Mouse (Mus musculus) embryonic facial prominence, embryonic 11.5 days (tissue): ENCODE measurements around the gene Klf13. TPM values are rescaled to one million over a fixed set of nuclear protein-coding genes. Genes with fewer than 3 reads are reported as not detected.

ENCODE experiments used
- ATAC-seq: fragments of 200-750 bp; cut with Nextera tagmentation; replicated peaks from 2 replicates; pipeline ENCODE4 v1.8.0; 2017; ENCODE audit warnings: low read depth; ENCODE audit not compliant: insufficient number of reproducible peaks, low FRiP score, low TSS enrichment
- DNase-seq: peaks from one replicate; pipeline ENCODE4 v3.0.0-alpha.2; 2015; ENCODE audit warnings: low spot score
- H3K27ac ChIP-seq: fragments of 300-500 bp; sonication (generic); replicated peaks from 2 replicates; pipeline ENCODE4 v1.5.1; 2014; ENCODE audit warnings: mild to moderate bottlenecking, low read depth, low read length, control low read depth
- H3K27me3 ChIP-seq: fragments of 300-500 bp; sonication (generic); 2 replicates; pipeline ENCODE4 v1.6.1; 2014; ENCODE audit warnings: mild to moderate bottlenecking, low read length, moderate library complexity, mixed read lengths; ENCODE audit not compliant: control insufficient read depth, insufficient read depth
- H3K36me3 ChIP-seq: fragments of 300-500 bp; sonication (generic); replicated peaks from 2 replicates; pipeline ENCODE4 v1.6.1; 2014; ENCODE audit warnings: low read depth, mild to moderate bottlenecking, low read length, moderate library complexity, mixed read lengths; ENCODE audit not compliant: control insufficient read depth, insufficient read depth
- H3K4me1 ChIP-seq: fragments of 300-500 bp; sonication (generic); 2 replicates; pipeline ENCODE4 v1.6.1; 2014; ENCODE audit warnings: low read length, mixed read lengths; ENCODE audit not compliant: control insufficient read depth, insufficient read depth
- H3K4me2 ChIP-seq: fragments of 300-500 bp; sonication (generic); 2 replicates; pipeline ENCODE4 v1.6.1; 2014; ENCODE audit warnings: low read depth, mild to moderate bottlenecking, control low read depth, low read length, moderate library complexity
- H3K4me3 ChIP-seq: fragments of 300-500 bp; sonication (generic); 2 replicates; pipeline ENCODE4 v1.5.1; 2014; ENCODE audit warnings: low read depth, low read length, control low read depth
- H3K9ac ChIP-seq: fragments of 300-500 bp; sonication (generic); replicated peaks from 2 replicates; pipeline ENCODE4 v1.6.1; 2014; ENCODE audit warnings: mild to moderate bottlenecking, control low read depth, low read length
- H3K9me3 ChIP-seq: fragments of 300-500 bp; sonication (generic); replicated peaks from 2 replicates; pipeline ENCODE4 v1.6.1; 2016; ENCODE audit warnings: mild to moderate bottlenecking, low read length, inconsistent platforms, mixed read lengths; ENCODE audit not compliant: control insufficient read depth
- WGBS: fragments of 180-500 bp; shearing (Covaris S2); extraction: QIAGEN DNeasy Blood & Tissue Kit; methylation state at CpG from one replicate; pipeline ENCODE4 v1.1.7; 2014; 5-methylcytosine and 5-hydroxymethylcytosine counted together
- polyA plus RNA-seq: library from polyadenylated mRNA; unstranded; fragments of >200 nt; fragmentation: Nextera tagmentation; extraction: Ambion mirVana; gene quantifications from 2 replicates; pipeline ENCODE4 v1.2.1, GENCODE M21; 2014

The Klf13 gene
- polyA plus RNA-seq, 1 experiment from 2014 or later, result 20.3 TPM

GRCm38 (mm10) chr7:63861123-63861522, 77.6 kb downstream of the Klf13 start:
- Histone ChIP-seq H3K4me2 (no peak overlapping the region), H3K9me3 (no peaks in the 10 kb centered on the region), H3K4me1 (no peaks in the 10 kb centered on the region; the same call in 1 of the 2 replicates), H3K27ac (no peak overlapping the region), H3K27me3 (no peaks in the 10 kb centered on the region), H3K36me3 (no peaks in the 10 kb centered on the region), H3K4me3 (no peak overlapping the region), H3K9ac (no peak overlapping the region)
- DNase-seq (no peak), ATAC-seq (no peak)
- 90% methylated on average over 6 of the region's 6 CpGs for WGBS

GRCm38 (mm10) chr7:63858571-63859152, 80.1 kb downstream of the Klf13 start:
- DNase-seq (peak; percentile 85), ATAC-seq (peak; percentile 66; the same call in 1 of the 2 replicates)
- Histone ChIP-seq H3K4me1 (no peaks in the 10 kb centered on the region; the same call in 1 of the 2 replicates), H3K9ac (peak overlapping the region; percentile 46), H3K36me3 (no peaks in the 10 kb centered on the region), H3K4me3 (peak overlapping the region; percentile 29), H3K4me2 (peak overlapping the region; percentile 70), H3K9me3 (no peaks in the 10 kb centered on the region), H3K27me3 (no peaks in the 10 kb centered on the region), H3K27ac (no peak overlapping the region)
- 2% methylated on average over 21 of the region's 22 CpGs for WGBS

DNA sequence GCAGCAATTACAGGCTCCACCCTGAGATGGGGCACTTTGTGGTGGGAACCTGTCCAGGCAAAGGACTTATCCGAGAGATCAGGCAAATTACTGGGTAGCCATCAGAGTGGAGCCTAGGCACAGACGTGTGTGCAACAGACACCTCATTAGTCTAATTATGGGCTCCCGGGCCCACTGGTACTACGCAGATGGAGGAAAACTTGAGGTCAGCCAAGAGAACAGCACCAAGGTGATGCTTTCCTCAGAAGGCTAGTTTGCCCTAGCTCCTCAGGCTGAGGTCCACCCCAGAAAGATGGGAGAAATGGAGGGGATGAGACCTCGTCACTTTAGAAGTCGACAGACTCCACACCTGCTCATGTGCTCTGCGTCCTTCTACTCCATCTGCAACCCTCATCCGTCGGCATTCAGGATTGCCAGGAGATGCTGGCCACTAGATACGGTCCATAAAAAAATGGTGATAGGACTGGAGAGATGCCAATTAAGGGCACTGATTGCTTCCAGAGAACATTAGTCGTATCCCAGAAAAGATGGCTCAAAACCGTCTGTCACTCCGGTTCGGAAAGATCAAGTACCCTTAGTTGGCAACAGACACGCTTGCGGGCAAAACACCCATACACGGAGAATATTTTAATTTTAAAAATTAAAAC, 80.8 kb downstream of the Klf13 start:
- DNase-seq (no peak), ATAC-seq (no peak)
- Histone ChIP-seq H3K4me1 (no peaks in the 10 kb centered on the region; the same call in 1 of the 2 replicates), H3K27me3 (no peaks in the 10 kb centered on the region), H3K27ac (no peak overlapping the region), H3K36me3 (no peaks in the 10 kb centered on the region), H3K9ac (no peak overlapping the region; the same call in 1 of the 2 replicates), H3K4me2 (no peak overlapping the region), H3K9me3 (no peaks in the 10 kb centered on the region), H3K4me3 (no peak overlapping the region)
- 81% methylated on average over 17 of the region's 17 CpGs for WGBS

DNA sequence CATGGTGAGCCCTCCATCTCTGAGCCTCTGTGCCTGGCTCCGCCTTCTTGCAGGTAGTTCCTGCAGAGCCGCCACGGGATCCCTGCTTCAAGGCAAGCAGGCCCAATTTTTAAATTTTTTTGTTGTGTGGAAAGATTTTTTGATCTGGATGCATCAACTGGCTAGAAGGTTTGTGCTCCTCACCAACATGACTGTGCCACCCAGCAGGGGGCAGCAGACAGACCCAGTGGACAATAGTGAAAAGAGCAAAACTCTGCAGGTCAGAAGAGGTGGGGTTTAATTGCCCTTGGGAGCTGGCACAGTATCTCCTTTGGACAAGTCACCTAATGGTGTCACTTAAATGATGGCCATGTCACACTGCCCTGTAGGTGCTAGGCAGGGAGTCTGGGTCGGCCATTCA, 83.4 kb downstream of the Klf13 start:
- 65% methylated on average over 4 of the region's 4 CpGs for WGBS
- Histone ChIP-seq H3K4me2 (no peak overlapping the region), H3K36me3 (no peaks in the 10 kb centered on the region), H3K27ac (no peak overlapping the region), H3K4me3 (no peak overlapping the region), H3K4me1 (no peaks in the 10 kb centered on the region; the same call in 1 of the 2 replicates), H3K9ac (no peak overlapping the region), H3K27me3 (no peaks in the 10 kb centered on the region), H3K9me3 (no peaks in the 10 kb centered on the region)
- ATAC-seq (no peak), DNase-seq (peak; percentile 62)

DNA sequence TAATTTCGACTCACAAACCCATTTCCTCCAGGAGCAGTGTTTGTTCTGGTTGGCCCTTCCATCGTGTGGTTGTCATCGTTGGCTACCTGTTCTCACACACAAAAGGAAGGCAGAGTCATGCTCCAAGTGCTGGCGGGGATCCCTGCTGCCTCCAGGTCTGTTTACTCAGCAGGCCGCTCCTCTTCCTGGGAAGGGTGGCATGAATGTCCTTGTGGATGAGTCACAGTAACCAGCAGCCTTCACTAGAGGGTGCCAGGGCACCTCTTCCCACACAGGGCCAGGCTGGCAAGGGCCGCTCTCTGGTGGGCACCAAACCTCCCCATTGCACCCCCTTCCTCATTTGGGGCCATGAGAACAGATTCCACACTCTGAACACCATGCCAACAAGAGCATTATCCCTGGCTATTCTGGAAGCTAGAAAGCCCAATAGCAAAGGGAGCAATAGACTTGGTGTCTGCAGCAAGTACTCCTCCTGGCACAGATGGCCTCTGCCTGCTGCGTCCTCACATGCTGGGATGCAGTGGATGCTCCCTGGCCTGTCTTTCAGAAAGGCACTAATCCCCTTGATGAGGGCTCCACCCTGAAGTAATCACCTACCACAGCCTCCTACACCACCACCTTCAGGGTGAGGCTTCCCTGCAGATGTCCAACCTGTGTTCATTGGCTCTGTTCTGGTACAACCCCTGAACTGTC, 86.7 kb downstream of the Klf13 start:
- H3K27me3 ChIP-seq, result no peaks in the 10 kb centered on the region
- no peak overlapping the region for H3K4me3 ChIP-seq
- no peaks in the 10 kb centered on the region for H3K36me3 ChIP-seq
- 57% methylated on average over 7 of the region's 7 CpGs for WGBS
- no peak for ATAC-seq
- H3K4me1 ChIP-seq, result no peaks in the 10 kb centered on the region
- H3K9ac ChIP-seq, result no peak overlapping the region
- no peak overlapping the region for H3K4me2 ChIP-seq
- DNase-seq, result no peak
- no peaks in the 10 kb centered on the region for H3K9me3 ChIP-seq
- H3K27ac ChIP-seq, result no peak overlapping the region

Other genes starting within 250 kb of the Klf13 start
- not detected in 2 replicates for gene E030018B13Rik, start 22.1 kb downstream of the Klf13 start, polyA plus RNA-seq
- 16.1 and 33.5 TPM in 2 replicates for gene Trpm1, start 214.9 kb upstream of the Klf13 start, polyA plus RNA-seq